Mouse (Mus musculus): ENCODE measurements around the gene Serpinb8.

Gene Serpinb8

DNA sequence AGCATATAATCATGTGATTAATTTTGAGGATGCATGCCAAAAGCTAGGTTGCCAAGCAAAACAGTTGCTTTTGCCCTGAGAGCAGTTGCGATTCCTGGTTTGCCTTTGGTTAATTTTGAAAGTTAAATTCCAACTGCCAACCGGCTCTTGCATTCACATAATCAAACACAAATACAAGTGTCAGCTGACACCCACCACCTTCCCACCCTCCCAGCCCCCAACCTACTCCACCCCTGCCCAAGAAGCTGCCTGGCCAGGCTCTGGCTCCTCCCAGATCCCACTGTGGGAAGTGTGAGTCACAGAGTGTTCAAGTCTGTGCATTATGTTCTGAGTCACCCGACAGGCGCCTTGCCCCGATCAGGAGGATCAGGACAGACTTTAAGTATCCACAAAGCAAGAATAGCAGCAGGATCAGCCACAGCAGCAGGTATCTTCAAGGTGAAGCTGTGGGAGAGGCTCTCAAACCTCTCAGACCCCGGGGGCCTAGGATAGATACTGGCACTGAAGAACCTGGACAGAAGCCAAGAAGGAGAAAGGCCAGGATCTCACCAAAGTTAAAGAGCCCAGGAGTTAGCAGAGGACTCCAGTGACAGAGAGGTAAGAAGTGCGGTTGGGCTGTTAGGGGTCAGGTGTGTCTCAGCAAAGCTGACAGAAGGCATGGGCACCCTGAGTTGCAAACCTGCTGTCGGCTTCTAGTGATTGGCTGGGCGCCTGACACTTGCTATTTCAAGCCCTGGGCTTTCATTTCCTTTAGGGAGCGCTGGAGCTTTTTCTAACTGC lies at the start of gene Serpinb8:
TSS of gene Serpinb8 (plus strand) at position 316 of the 780 bp plus-strand sequence.
- Histone ChIP-seq H3K27me3 (ENCODE audit: control insufficient read depth, insufficient read depth, low read length, poor library complexity, severe bottlenecking) (no peaks in the 10 kb centered on the region), H3K36me3 (ENCODE audit: control insufficient read depth, insufficient read depth, low read length, poor library complexity, severe bottlenecking) (no peaks in the 10 kb centered on the region)
- DNase-seq (ENCODE audit: low read depth, low spot score), result no peak

DNA sequence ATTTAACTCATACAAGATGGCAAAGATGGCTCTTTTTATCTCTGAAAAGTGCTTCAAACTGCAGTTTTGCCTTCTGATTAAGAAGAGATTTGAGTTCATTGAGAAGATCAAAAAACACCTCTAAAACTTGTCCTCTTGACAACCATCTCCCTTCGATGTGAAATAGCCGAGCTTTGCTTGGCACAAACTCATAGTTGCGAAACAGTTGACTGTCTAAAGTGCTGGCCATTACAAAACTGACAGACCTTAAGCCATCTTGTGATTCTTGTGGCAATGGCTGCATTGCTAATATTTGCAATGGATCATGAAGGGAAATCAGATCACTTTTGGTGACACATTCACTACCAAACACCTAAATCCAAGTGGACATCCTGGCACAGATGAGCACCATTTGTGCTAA lies 30.3 kb upstream of the Serpinb8 start:
- DNase-seq (ENCODE audit: low read depth, low spot score), result no peak
- no peaks in the 10 kb centered on the region for H3K36me3 ChIP-seq (ENCODE audit: control insufficient read depth, insufficient read depth, low read length, poor library complexity, severe bottlenecking)
- no peaks in the 10 kb centered on the region for H3K27me3 ChIP-seq (ENCODE audit: control insufficient read depth, insufficient read depth, low read length, poor library complexity, severe bottlenecking)

DNA sequence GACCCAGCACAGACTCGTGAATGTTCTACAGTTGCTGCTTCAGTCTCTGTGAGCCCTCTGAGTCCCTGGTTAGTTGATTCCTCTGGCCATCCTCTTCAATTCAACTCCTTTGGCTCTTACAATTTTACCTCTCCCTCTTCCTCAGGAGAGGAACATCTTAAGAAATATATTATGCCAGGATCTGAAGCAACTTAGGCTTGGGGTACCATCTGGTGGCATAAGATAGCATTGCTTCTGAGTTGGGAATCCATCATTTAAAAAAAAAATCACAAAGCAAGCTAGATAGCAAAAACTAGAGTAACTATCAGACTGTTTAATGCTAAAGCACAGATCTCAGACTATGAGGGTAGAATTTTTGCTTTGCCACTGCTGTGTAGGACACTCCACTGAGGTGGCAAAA lies 27.7 kb upstream of the Serpinb8 start:
- no peaks in the 10 kb centered on the region for H3K36me3 ChIP-seq (ENCODE audit: control insufficient read depth, insufficient read depth, low read length, poor library complexity, severe bottlenecking)
- no peaks in the 10 kb centered on the region for H3K27me3 ChIP-seq (ENCODE audit: control insufficient read depth, insufficient read depth, low read length, poor library complexity, severe bottlenecking)
- no peak for DNase-seq (ENCODE audit: low read depth, low spot score)

DNA sequence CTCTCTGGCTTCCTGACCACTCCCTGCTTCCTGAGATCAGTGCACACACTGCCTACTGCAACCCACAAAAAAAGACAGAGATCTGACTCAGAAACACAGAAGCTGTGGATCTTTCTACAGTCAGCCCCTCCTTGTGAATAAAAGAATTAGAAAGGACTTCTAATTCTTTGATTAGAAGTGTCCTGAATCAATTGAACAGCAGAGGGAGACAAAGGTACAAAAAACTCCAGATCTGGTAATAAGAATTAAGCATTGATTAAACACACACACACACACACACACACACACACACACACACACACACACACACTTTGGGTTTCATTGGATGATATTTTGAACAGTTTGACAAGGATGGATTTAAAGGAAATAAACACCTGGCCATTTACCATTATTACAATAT lies 24.2 kb upstream of the Serpinb8 start:
- no peaks in the 10 kb centered on the region for H3K36me3 ChIP-seq (ENCODE audit: control insufficient read depth, insufficient read depth, low read length, poor library complexity, severe bottlenecking)
- no peak for DNase-seq (ENCODE audit: low read depth, low spot score)
- H3K27me3 ChIP-seq (ENCODE audit: control insufficient read depth, insufficient read depth, low read length, poor library complexity, severe bottlenecking), result no peaks in the 10 kb centered on the region

DNA sequence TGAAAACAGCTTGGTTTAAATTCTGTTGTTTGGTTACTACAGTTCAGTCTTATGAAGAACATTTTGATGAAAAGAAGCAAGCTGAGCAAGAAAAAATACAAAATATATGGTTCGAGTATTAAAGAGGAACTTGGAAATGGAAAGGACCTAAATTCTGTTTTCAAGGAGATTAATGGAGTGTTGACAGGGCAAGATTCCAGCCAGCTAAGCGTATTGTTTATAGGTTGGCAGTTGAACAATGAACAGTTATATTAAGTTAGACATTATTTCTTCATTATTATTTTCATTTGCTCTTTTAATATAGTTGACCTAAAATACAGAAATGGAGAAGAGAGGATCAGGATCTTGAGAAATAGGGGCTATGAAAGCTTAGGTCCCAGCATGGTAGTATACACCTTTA lies 13.7 kb upstream of the Serpinb8 start:
- Histone ChIP-seq H3K36me3 (ENCODE audit: control insufficient read depth, insufficient read depth, low read length, poor library complexity, severe bottlenecking) (no peaks in the 10 kb centered on the region), H3K27me3 (ENCODE audit: control insufficient read depth, insufficient read depth, low read length, poor library complexity, severe bottlenecking) (no peaks in the 10 kb centered on the region)
- no peak for DNase-seq (ENCODE audit: low read depth, low spot score)

DNA sequence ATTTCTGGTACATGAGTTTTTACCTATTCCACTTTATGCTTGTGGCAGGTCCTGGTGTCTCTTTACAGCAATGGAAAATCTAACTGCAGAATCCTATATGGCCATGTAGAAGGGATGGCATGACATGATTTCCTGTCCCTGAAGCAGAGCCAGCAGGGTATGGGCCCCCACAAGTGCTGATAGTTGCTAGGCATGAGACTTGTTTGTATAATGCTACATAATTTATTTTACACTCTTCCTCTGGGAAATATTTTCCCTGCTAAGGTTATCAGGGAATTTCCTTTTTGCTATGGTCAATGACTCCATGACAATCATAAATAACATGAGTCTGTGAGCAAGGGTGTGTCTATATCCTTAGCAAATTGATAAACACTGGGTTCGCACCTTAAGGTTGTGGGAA lies 12.3 kb upstream of the Serpinb8 start:
- Histone ChIP-seq H3K36me3 (ENCODE audit: control insufficient read depth, insufficient read depth, low read length, poor library complexity, severe bottlenecking) (no peaks in the 10 kb centered on the region), H3K27me3 (ENCODE audit: control insufficient read depth, insufficient read depth, low read length, poor library complexity, severe bottlenecking) (no peaks in the 10 kb centered on the region)
- DNase-seq (ENCODE audit: low read depth, low spot score), result no peak

DNA sequence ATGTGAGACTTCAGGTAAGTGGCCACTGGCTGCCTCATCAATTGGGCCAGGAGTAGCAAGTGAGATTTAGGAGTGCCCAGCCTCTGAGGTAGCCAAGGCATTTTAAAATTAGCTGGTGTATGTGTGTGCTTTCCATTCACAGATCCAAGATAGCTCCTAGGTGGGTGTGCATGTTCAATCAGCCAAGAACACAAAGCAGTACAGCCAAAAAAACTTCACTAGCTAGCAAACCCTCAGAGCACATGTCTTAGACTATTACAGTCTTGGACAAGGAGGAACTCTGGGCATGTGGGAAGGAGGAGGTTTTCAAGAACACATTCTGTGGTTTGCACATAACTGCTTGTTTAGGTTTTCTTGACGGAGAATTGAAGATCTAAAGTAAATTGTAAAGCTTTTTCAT lies 8.6 kb upstream of the Serpinb8 start:
- Histone ChIP-seq H3K36me3 (ENCODE audit: control insufficient read depth, insufficient read depth, low read length, poor library complexity, severe bottlenecking) (no peaks in the 10 kb centered on the region), H3K27me3 (ENCODE audit: control insufficient read depth, insufficient read depth, low read length, poor library complexity, severe bottlenecking) (no peaks in the 10 kb centered on the region)
- DNase-seq (ENCODE audit: low read depth, low spot score), result no peak

DNA sequence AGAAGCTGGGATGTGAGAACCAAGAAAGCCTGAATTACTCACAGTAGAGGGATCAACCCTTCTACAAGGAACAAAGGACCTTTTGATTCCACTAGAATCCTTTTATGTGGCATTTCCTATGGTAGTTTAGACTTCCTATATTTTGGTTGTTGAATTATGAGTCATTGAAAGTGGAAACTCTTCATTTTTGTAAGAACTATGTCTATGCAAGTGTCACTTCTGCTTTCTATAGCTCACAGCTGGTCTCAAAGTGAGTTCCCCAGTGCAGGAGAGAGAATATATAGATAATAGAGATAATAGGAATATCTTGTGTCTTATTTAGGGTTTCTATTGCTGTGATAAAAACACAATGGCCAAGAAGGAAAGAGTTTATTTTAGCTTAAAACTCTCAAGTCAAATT lies 6.9 kb upstream of the Serpinb8 start:
- peak; percentile 15 for DNase-seq (ENCODE audit: low read depth, low spot score)
- H3K36me3 ChIP-seq (ENCODE audit: control insufficient read depth, insufficient read depth, low read length, poor library complexity, severe bottlenecking), result no peaks in the 10 kb centered on the region

DNA sequence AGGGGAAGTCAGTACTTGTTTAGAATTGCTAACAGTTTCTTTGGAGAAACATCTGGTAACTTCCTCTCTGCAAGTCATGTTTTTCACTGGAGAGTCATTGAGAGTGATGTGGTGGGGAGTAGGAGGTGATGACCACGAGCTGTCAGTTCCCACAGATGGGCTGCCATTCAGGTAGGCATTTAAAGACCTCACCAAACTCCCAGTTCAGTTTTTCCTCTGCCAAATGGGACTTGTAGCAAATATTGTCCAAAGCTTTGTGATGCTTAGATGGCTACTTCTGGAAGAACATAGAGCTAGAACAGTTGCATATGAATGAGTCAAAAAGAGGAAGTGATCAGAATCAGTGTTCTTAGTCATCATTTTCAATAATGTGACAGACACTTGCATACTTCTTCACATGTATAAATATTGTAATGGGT lies 5.8 kb upstream of the Serpinb8 start:
- DNase-seq (ENCODE audit: low read depth, low spot score), result peak; percentile 26
- no peaks in the 10 kb centered on the region for H3K27me3 ChIP-seq (ENCODE audit: control insufficient read depth, insufficient read depth, low read length, poor library complexity, severe bottlenecking)
- H3K36me3 ChIP-seq (ENCODE audit: control insufficient read depth, insufficient read depth, low read length, poor library complexity, severe bottlenecking), result no peaks in the 10 kb centered on the region

More for the DNA sequence above, 6.9 kb upstream of the Serpinb8 start:
- H3K27me3 ChIP-seq (ENCODE audit: control insufficient read depth, insufficient read depth, low read length, poor library complexity, severe bottlenecking), result no peaks in the 10 kb centered on the region

DNA sequence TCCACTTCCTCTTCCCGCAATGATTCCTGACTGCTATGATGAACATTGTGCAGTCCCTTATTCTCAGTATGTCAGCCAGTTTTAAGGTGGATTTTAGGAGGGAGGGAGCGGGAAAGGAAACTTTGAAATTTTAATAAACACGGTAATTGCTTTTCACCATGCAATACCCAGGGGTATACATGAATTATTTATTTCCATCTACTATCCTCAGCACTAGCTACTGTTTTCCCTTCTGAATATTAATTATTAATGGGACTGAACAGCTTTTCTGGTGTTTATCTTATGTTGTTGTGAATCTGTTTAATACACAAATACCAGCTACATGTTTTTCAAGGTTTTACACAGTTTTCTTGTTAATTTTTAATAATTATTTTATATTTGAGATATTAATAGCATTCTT lies 4.9 kb upstream of the Serpinb8 start:
- no peaks in the 10 kb centered on the region for H3K36me3 ChIP-seq (ENCODE audit: control insufficient read depth, insufficient read depth, low read length, poor library complexity, severe bottlenecking)
- no peaks in the 10 kb centered on the region for H3K27me3 ChIP-seq (ENCODE audit: control insufficient read depth, insufficient read depth, low read length, poor library complexity, severe bottlenecking)
- DNase-seq (ENCODE audit: low read depth, low spot score), result no peak

DNA sequence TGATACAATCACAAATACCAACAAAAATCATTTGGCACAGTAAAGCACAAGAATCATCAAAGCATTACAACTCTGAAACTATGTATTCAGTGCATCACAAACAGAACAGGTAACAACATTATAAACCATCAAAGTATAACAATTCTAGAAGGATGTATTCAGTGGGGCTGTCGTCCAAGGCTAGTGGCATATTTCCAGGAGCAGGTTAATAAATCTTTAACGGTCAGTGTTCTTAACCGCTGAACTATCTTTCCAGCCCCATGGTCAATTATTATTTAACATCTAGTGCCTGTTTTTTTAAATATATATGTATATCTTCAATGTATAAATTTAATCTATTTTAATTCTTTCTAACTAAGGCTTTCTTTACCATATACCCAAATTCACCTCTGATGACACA lies 3.6 kb upstream of the Serpinb8 start:
- no peaks in the 10 kb centered on the region for H3K27me3 ChIP-seq (ENCODE audit: control insufficient read depth, insufficient read depth, low read length, poor library complexity, severe bottlenecking)
- no peaks in the 10 kb centered on the region for H3K36me3 ChIP-seq (ENCODE audit: control insufficient read depth, insufficient read depth, low read length, poor library complexity, severe bottlenecking)
- DNase-seq (ENCODE audit: low read depth, low spot score), result no peak

DNA sequence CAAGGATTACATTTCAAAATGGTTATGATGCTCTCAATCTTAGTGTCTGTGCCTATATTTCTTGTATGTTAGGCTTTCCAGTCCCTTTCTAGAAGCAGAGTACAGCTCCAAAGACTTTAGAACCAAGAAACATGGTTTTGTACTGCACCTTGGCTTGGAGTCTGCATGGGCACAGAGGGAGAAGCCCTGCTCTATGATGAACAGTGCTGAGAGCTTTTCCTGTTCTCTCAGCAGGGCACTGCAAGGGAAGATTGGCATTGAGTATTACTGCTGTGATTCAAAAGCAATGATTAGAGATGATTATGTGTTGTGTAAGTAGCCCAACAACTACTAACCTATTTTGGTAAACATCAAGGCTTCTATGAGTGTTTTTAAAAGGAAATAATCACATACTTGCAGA lies 1.6 kb upstream of the Serpinb8 start:
- Histone ChIP-seq H3K27me3 (ENCODE audit: control insufficient read depth, insufficient read depth, low read length, poor library complexity, severe bottlenecking) (no peaks in the 10 kb centered on the region), H3K36me3 (ENCODE audit: control insufficient read depth, insufficient read depth, low read length, poor library complexity, severe bottlenecking) (no peaks in the 10 kb centered on the region)
- no peak for DNase-seq (ENCODE audit: low read depth, low spot score)

DNA sequence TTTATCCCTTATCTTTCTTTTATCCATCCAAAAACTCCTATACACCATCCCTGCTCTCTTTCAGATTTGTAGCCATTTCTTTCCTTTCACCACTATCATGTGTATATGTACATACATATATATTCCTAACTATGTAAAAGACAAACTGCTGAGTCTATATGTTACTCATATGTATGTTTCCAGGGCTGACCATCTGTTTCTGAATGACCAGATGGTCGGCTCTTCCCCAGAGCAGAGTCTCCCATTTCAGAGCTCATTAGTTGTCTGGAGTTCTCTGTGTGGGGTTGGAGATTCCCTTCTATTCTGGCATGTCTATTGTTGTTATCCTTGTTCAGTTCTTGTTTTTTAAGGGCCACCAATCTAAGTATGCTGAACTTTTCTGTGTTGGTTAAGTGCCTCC lies 1.2 kb upstream of the Serpinb8 start:
- no peak for DNase-seq (ENCODE audit: low read depth, low spot score)
- no peaks in the 10 kb centered on the region for H3K36me3 ChIP-seq (ENCODE audit: control insufficient read depth, insufficient read depth, low read length, poor library complexity, severe bottlenecking)

DNA sequence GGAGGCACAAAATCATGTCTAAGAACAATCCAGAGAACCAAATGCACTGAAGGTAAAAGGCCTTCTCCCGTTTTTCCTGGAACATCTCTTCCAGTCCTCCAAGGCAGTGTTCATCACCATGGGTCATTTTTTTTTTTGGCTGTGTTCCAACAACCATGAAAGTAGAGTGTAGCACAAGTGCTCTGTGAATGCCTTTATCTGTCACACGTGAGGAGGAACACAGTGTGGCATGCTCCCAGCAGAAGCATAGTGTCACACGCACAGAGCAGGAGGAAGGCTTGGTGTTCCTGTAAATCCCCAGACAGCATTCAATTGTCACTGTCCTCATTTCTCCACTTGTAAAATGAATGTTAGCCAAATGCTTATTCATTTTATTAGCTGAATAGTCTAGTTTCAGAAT lies 2.8 kb downstream of the Serpinb8 start:
- no peaks in the 10 kb centered on the region for H3K27me3 ChIP-seq (ENCODE audit: control insufficient read depth, insufficient read depth, low read length, poor library complexity, severe bottlenecking)
- no peaks in the 10 kb centered on the region for H3K36me3 ChIP-seq (ENCODE audit: control insufficient read depth, insufficient read depth, low read length, poor library complexity, severe bottlenecking)
- DNase-seq (ENCODE audit: low read depth, low spot score), result no peak

More for the DNA sequence above, 1.2 kb upstream of the Serpinb8 start:
- H3K27me3 ChIP-seq (ENCODE audit: control insufficient read depth, insufficient read depth, low read length, poor library complexity, severe bottlenecking), result no peaks in the 10 kb centered on the region

DNA sequence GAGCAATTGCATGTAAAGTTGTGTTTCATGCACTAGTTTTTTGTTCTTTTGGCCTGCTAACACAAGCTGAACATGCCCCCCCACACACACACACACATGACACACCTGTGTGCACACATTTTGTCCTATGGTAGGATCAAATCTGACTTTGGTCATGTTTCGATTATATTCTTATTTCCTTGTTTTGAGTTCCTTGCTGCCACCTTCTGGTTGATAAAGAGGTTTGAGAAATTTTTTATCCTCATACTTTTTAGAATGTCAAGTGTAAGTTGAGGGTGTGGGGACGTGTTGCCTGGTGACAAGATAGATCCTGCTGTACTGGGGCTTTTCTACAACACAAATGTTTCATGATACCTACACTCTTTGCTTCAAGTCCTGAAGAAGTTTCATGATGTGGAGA lies 3.7 kb downstream of the Serpinb8 start:
- no peaks in the 10 kb centered on the region for H3K27me3 ChIP-seq (ENCODE audit: control insufficient read depth, insufficient read depth, low read length, poor library complexity, severe bottlenecking)
- no peaks in the 10 kb centered on the region for H3K36me3 ChIP-seq (ENCODE audit: control insufficient read depth, insufficient read depth, low read length, poor library complexity, severe bottlenecking)
- no peak for DNase-seq (ENCODE audit: low read depth, low spot score)

DNA sequence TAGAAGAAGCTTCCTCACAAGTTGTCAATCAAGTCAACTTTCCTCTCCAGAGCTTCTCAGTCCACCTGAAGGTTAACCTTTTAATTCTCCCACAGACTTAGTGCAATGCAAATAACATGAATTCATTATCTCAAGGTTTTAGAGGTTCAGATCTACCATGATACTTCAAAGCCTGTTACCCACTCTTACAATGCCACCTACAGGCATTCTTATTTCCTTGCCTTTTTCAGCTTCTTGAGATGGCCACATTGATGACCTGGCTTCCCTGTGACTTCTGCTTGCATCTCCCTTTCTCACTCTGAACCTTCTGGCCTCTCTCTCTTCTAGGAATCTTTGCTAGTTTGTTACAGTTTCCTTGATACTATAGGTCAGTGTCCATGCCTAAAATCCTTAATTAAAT lies 7.1 kb downstream of the Serpinb8 start:
- DNase-seq (ENCODE audit: low read depth, low spot score), result no peak
- Histone ChIP-seq H3K27me3 (ENCODE audit: control insufficient read depth, insufficient read depth, low read length, poor library complexity, severe bottlenecking) (no peaks in the 10 kb centered on the region), H3K36me3 (ENCODE audit: control insufficient read depth, insufficient read depth, low read length, poor library complexity, severe bottlenecking) (no peaks in the 10 kb centered on the region)
